Mouse (Mus musculus): Measurements from ENCODE around the gene Olfr811.

Olfr811 gene

GRCm38 (mm10) chr10:129804296-129804695 lies at the start of gene Olfr811:
Gene Olfr811, minus strand, starts transcription at chr10:129804396.
- DNase-seq (ENCODE audit: low read depth, low spot score), result no peak

- no peak for DNase-seq (ENCODE audit: low read depth, low spot score)
Measured at GRCm38 (mm10) chr10:129847343-129847742, 43.1 kb upstream of the Olfr811 start.

GRCm38 (mm10) chr10:129845994-129846393 lies 41.8 kb upstream of the Olfr811 start, which contains the start of gene Olfr812:
Gene Olfr812, minus strand, starts transcription at chr10:129846094.
- DNase-seq (ENCODE audit: low read depth, low spot score), result peak; percentile 0

- DNase-seq (ENCODE audit: low read depth, low spot score), result no peak
Measured at GRCm38 (mm10) chr10:129794817-129795216, 9.4 kb downstream of the Olfr811 start, which contains the start of gene Olfr810. Gene Olfr810, minus strand, starts transcription at chr10:129794917.

DNA sequence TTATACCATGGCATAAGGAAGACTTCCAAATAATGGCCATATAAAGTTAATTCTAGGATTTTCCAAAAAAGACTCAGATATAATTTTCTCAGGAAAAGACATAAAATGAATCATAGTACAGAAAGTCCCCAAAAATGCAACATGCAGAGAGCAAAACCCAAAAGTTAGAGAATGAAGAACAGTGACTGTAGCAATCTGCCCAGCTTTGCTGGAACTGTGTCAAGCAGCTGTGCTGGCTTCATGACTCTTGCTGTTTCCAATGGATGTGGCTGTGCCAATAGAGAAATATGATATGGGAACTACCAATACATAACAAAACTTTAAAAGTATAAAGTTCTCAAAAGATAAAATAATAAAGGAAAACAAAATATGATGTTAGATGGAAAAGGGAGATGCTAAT lies 26.1 kb downstream of the Olfr811 start:
- DNase-seq (ENCODE audit: low read depth, low spot score), result no peak

DNA sequence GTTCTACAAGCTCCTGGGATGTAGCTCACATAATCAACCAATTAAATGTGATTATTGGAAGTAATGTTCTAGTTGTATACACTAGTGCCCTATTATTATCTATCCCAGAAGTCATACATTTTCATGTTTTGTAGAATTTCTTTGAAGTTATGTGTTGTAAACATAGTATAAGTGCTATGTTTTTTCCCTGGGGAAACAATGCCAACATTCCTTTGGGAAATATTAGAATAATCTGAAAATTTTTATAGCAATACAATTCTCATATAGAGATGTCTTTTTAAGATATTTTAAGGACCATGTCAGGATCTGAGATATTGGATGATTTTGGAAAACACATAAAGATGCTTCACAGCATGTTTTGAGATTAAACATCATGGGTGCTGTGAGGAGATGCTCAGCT lies 29.9 kb downstream of the Olfr811 start, which contains the start of gene Olfr809:
Gene Olfr809, plus strand, starts transcription at position 301 of the 400 bp plus-strand sequence.
- DNase-seq (ENCODE audit: low read depth, low spot score), result no peak

DNA sequence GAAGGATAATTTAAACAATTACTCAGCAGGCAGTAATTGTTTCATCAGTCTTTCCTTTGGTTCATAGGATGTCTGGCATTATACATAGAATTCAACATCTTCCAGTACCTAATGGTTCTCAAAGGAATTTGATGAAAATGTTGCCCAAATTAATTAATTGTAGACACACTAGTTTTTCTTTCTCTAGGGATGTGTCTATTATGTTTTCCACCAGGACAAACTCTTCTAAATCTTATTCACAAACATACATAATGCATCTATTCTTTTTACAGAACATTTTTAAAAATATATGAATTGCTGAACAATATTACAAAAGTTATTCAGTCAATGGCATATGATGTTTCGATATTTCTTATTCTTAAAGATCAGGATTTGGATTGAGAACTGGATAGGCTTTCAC lies 39.0 kb downstream of the Olfr811 start, which contains the start of gene Olfr808:
Gene Olfr808, plus strand, starts transcription at position 301 of the 400 bp plus-strand sequence.
- no peak for DNase-seq (ENCODE audit: low read depth, low spot score)

DNA sequence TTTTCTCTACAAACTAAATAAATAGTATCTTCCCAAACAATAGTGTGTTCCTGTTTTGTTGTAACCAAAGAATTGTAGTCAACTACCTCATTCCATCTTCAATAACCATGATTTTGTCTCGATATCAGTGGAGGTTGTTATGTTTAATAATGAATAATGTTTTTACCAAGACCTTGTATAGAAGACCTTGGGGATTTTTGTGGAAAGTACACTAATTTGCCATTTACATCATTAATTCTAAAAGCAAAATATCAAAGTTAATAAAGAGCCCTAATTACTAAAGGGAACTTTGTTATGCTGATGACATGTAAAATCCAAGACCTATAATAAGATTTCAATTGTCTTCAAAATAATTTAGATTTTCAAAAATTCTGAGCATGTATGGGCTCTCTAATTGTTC lies 46.5 kb downstream of the Olfr811 start, which contains the start of gene Olfr807:
Gene Olfr807, minus strand, starts transcription at position 101 of the 400 bp plus-strand sequence.
- no peak for DNase-seq (ENCODE audit: low read depth, low spot score)

All from telencephalon, adult 2 months (tissue).